8 mouse cellular contexts compared by ENCODE assay signal in the genomic region with DNA sequence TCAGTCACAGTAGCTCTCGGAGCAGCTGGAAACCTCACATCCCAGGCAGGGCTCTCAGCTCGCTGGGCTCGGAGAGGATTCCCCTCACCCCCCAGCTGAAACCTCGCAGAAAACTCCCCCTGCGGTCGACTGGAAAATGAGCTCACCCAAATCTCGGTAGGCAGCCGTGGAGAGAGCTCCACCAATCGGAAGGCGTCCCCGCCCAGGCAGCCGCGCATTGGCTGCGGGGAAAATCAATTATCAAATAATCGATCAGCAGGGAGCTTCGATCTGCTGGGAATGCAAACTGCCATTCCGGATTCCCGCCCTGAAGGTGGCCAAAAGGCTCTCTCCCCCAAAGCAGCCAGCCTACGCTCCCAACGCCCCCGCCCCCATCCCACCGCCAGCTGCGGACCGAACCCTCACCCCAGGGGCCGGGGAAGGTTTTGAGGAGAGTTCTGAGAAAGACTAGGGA. TPM values are rescaled to one million over a fixed set of nuclear protein-coding genes. Genes with fewer than 3 reads are reported as not detected.
A peak's percentile ranks its signal among the peaks of the same experiment; 100 is the strongest.
DNase-seq lines count a peak whose midpoint lies in the region; ATAC-seq and TF ChIP-seq lines count a peak whose summit lies in the region.

No protein-coding gene starts in this region.

- H3K36me3 ChIP-seq in hindbrain, embryonic 10.5 days, result peaks cover 8% of the 10 kb centered on the region
- no peaks in the 10 kb centered on the region for H3K36me3 ChIP-seq in lung, postnatal 0 days (ENCODE audit: insufficient read depth, low read length)

- H3K27ac ChIP-seq in hindbrain, embryonic 10.5 days, result peak overlapping the region; percentile 100
- peak overlapping the region; percentile 97 for H3K27ac ChIP-seq in lung, postnatal 0 days (ENCODE audit: low read length)

- no peak for TF ChIP-seq EP300 in lung, postnatal 0 days (IDR thresholded peaks at IDR 0.05)

- peaks cover 3% of the 10 kb centered on the region for H3K27me3 ChIP-seq in hindbrain, embryonic 10.5 days (ENCODE audit: insufficient read depth, poor library complexity, severe bottlenecking)
- H3K27me3 ChIP-seq in lung, postnatal 0 days (replicated peaks; ENCODE audit: insufficient read depth, low read length), result peaks cover 8% of the 10 kb centered on the region; the same call in 1 of the 2 replicates

- peak; percentile 78 for DNase-seq in MEL-GATA-1-ER (ENCODE audit: extremely low read depth, low read depth)
- peak; percentile 94 for DNase-seq in cerebellum, adult 8-10 months
- DNase-seq in frontal cortex, adult 2 months (ENCODE audit: extremely low spot score in 1 of 2, low spot score in 1 of 2), result peak; percentile 81 to 90
- peak; percentile 96 for DNase-seq in hindbrain, embryonic 10.5 days (ENCODE audit: low spot score)
- DNase-seq in layer of hippocampus, postnatal 10 days (ENCODE audit: low spot score in 2 of 2), result peak; percentile 84 to 88
- DNase-seq in lung, postnatal 0 days (ENCODE audit: low spot score), result peak; percentile 96
- peak; percentile 84 for DNase-seq in ovary, postnatal 14 days (ENCODE audit: low spot score)
- peak; percentile 13 to 26 for DNase-seq in thymus, postnatal 10 days (ENCODE audit: low spot score in 2 of 2)

- under 1% methylated on average over 25 of the region's 25 CpGs for WGBS in hindbrain, embryonic 10.5 days
- WGBS in lung, postnatal 0 days, result under 1% methylated on average over 25 of the region's 25 CpGs

- H3K4me1 ChIP-seq in hindbrain, embryonic 10.5 days (replicated peaks), result peaks cover 44% of the 10 kb centered on the region
- peaks cover 6% of the 10 kb centered on the region; the same call in 1 of the 2 replicates for H3K4me1 ChIP-seq in lung, postnatal 0 days (ENCODE audit: insufficient read depth, low read depth, low read length)

- H3K4me3 ChIP-seq in hindbrain, embryonic 10.5 days, result peak overlapping the region; percentile 82
- H3K4me3 ChIP-seq in lung, postnatal 0 days (ENCODE audit: low read depth, low read length), result peak overlapping the region; percentile 64

- H3K9ac ChIP-seq in lung, postnatal 0 days (replicated peaks; ENCODE audit: low read depth), result peak overlapping the region; percentile 86

- TF ChIP-seq CTCF in lung, postnatal 0 days (IDR thresholded peaks at IDR 0.05), result peak; percentile 45

- ATAC-seq in lung, postnatal 0 days, result peak; percentile 71

- H3K4me2 ChIP-seq in lung, postnatal 0 days (replicated peaks; ENCODE audit: low read depth, low read length), result peak overlapping the region; percentile 76

- no peaks in the 10 kb centered on the region for H3K9me3 ChIP-seq in hindbrain, embryonic 10.5 days
- H3K9me3 ChIP-seq in lung, postnatal 0 days (ENCODE audit: low read length), result no peaks in the 10 kb centered on the region

RNA-seq across cellular contexts. Expression of a gene that starts 1.6 kb away (rescaled TPM):
- polyA plus RNA-seq in frontal cortex, adult 2 months (2012; rRNA removed), result 21.9 and 22.7 TPM in 2 replicates
- polyA plus RNA-seq in hindbrain, embryonic 10.5 days (2016; fragmentation: Nextera tagmentation; extraction: Ambion mirVana), result 92.9 and 123 TPM in 2 replicates
- 1 to 10 TPM; 1.8 to 2.2 TPM for total RNA-seq in layer of hippocampus, postnatal 10 days (2021)
- 39.6 and 44.9 TPM in 2 replicates for polyA plus RNA-seq in lung, postnatal 0 days (2015; fragmentation: Nextera tagmentation; extraction: Ambion mirVana)

Comparison
In these comparisons a context has a peak if more than half of its experiments do, and no peak if none do; other contexts are left out.
1. Peak in every context shown above with its lines: DNase-seq, ATAC-seq, H3K4me3 ChIP-seq and H3K27ac ChIP-seq.
2. DNase-seq: peak in every context shown above with its lines; median percentile 96 in hindbrain, embryonic 10.5 days; 96 in lung, postnatal 0 days; 94 in cerebellum, adult 8-10 months; 86 in layer of hippocampus, postnatal 10 days; 86 in frontal cortex, adult 2 months; 84 in ovary, postnatal 14 days; 78 in MEL-GATA-1-ER; 20 in thymus, postnatal 10 days.